Mouse (Mus musculus) gastrocnemius, adult 18-20 months (tissue): ENCODE results near the gene Gm20388. TPM values are rescaled to one million over a fixed set of nuclear protein-coding genes. Genes with fewer than 3 reads are reported as not detected.
"Not testable (repeated sequence)": the region's sequence is repeated elsewhere in the genome, so short reads cannot be mapped to it uniquely, and the experiment has no call there.

Experiments used
- DNase-seq: peaks from one replicate; pipeline ENCODE4 v3.0.0; 2021; ENCODE audit warnings: low spot score
- total RNA-seq, 2 experiments: library from RNA; stranded (reverse); gene quantifications; 2 replicates each; pipeline ENCODE4 v1.2.3; 2021

Gene Gm20388
- total RNA-seq, 2 experiments from 2014 or later, result 10.5 to 12.3 TPM

GRCm38 (mm10) chr8:123087289-123087688 is 3176.6 kb downstream of the Gm20388 start:
- no peak for DNase-seq

DNA sequence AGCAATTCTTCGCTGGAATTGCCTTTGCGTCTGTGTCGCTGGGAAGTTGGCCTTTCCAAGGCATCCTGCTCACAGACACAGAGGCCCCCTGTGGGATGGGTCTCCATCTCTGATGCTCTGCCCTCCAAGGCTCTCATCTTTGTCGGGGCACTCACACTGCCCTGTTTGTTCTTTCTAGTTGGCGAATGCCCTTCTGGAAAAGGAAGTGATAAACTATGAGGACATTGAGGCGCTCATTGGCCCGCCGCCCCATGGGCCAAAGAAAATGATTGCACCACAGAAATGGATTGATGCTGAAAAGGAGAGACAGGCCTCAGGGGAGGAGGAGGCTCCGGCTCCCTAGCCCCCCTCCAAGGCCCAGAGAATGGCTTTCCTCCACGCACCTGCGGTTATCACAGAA is 3186.6 kb downstream of the Gm20388 start:
- no peak for DNase-seq

- no peak for DNase-seq
These were observed 3187.3 kb downstream of the Gm20388 start for GRCm38 (mm10) chr8:123097786-123098584.

DNA sequence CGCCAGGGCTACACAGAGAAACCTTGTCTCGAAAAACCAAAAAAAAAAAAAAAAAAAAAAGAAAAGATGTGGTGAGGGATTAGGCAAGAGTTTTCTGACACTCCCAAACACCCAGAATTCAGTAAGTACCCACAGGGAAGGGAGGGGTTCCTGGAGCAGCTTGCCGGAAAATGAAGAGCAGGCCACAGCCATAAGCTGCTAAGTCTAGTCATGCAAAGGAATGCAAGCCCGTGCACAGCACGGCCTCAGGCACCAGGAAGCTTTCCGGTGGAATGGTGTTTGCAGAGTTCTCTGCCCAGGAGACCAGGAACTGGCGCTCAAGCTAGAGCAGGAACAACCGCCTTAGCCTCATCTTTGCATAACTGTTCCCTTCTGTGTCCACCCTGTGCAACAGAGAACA is 3189.6 kb downstream of the Gm20388 start:
- no peak for DNase-seq

- DNase-seq, result no peak
These were observed 3190.6 kb downstream of the Gm20388 start for GRCm38 (mm10) chr8:123101244-123101643.

GRCm38 (mm10) chr8:123101735-123102685 is 3191.4 kb downstream of the Gm20388 start, which contains the start of gene Rpl13:
TSS of gene Rpl13 (plus strand) at chr8:123102350.
- DNase-seq, result peak; percentile 98

- DNase-seq, result not testable (repeated sequence)
These were observed 3192.2 kb downstream of the Gm20388 start for GRCm38 (mm10) chr8:123102855-123103254.

DNA sequence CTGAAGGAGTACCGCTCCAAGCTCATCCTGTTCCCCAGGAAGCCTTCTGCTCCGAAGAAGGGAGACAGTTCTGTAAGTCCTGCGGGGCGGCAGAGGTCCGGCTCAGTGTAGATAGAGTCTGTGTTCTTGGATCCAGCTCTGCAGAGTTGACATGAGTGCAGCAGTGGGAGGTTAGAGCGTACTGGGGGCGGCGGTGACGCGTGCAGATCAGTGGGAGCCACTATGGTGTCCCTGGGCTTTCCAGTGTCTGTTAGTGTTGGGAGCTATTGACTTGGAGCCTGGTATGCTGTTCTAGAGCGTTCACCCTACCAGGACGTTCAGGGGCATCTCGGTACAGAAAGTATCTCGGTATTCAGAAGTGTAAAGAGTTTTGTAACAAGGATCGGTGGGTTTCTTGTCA is 3192.6 kb downstream of the Gm20388 start:
- no peak for DNase-seq

DNA sequence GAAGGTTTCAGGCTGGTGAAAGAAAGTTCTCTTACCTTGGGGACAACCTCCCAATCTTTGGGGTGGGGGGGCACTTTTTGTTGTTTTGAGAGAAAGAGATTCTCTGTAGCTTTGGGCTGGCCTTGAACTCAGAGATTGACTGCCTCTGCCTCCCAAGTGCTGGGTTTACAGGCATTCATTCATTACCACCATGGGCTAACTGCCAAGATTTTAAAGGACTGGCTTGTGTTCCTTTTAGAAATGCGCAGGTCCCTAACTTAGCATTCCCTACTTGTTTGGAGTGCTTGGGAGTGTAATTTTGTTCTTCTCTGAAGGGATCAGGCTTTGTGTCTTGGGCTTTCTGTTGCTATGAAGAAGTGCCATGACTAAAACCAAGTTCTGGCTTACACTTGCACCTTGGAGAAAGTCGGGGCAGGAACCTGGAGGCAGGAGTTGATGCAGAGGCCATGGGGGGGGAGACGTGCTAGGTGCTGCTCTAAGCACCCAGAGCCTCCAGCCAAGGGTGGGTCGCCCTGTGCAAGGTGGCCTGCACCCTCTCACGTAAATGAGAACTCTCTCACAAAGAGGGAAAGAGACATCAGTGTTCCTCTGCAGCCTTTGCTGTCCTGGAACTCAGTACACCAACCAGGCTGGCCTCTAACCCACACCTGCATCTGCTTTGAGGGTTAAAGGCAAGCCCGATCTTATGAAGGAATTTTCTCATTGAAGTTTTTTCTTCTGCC is 3193.6 kb downstream of the Gm20388 start:
- no peak for DNase-seq

- no peak for DNase-seq
These were observed 3195.1 kb downstream of the Gm20388 start for GRCm38 (mm10) chr8:123105553-123106326.

GRCm38 (mm10) chr8:123106531-123106930 is 3195.9 kb downstream of the Gm20388 start:
- DNase-seq, result no peak

- DNase-seq, result no peak
These were observed 3197.4 kb downstream of the Gm20388 start for GRCm38 (mm10) chr8:123108010-123108409.

DNA sequence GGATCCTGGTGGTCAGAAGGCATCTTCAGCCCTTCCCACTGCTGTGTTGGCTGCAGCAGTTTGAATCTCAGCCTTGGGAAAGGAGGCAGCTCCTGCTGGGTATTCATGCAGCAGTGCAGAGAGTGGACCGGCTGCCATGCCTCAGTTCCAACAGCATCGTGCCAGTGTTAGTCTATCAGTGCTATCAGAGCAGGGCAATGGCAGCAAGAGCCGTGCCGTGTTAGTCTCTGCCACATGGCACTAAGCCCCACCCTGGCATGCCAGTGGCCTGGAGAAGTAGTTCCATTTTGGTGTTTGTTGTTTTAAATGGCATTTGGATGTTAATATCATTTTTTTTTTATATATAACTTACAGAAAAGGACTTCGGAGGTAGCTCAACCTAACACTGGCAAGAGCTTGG is 3198.3 kb downstream of the Gm20388 start:
- DNase-seq, result no peak

DNA sequence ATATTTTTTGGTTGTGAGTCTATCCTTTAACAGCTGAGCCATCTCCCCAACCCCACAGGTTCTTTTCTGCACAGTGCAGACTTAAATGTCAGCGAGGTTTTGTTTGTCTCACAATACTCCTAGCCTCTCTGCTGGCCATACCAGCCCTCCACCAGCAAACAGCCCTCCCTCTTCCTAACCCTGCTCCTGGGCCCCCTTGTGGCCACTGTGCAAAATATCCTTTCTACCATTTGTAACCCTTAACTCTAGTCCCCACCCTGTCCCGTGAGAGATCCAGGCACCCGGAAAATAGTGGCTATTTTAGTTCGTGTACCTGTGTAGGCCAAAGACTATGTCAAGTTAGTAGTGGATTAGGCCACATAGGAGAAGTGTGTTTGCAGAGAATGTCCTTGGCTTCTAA is 3200.0 kb downstream of the Gm20388 start:
- DNase-seq, result peak; percentile 34

DNA sequence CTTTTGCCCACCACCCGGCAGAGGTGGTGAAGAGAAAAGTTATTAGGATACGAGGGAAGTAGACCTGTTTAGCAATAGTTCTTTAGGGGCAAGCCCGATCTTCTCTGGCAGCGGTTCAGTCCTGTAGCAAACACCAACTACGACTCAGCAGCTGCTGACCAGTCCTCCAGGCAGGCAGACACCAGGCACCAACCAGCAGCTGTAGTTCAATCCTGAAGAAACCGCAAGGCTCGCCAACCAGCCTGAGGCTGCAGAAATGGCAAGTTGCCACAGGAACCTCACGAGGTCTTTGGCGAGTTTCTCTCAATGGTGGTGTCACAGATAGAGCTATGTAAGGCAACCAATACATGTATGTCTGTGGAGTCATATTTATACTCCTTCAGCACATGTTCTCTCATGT is 3202.3 kb downstream of the Gm20388 start:
- no peak for DNase-seq

DNA sequence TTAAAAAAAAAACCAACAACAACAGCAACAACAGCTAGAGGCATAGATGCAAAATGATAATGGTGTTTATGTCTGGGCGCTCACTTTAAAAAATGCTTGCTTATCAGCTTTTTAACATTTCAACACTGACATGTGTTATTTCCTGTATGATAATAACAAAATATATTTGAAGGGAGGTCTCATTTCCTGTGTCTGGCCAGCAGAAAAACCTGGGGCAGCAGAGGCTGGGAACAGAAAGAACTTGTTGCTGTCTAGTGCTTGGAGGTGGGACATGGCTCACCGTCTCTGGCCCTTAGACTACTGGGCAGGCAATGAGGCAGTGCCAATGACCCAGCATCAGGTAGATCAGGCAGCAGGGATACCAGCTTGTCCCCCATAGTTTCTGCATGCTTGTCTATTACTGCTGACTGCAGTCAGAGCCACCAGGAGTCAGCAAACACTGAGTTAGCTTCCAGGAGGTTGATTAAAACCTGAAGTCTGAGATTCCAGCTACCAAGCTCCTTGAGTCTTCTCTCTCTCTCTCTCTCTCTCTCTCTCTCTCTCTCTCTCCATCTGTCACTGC is 3203.3 kb downstream of the Gm20388 start:
- no peak for DNase-seq

DNA sequence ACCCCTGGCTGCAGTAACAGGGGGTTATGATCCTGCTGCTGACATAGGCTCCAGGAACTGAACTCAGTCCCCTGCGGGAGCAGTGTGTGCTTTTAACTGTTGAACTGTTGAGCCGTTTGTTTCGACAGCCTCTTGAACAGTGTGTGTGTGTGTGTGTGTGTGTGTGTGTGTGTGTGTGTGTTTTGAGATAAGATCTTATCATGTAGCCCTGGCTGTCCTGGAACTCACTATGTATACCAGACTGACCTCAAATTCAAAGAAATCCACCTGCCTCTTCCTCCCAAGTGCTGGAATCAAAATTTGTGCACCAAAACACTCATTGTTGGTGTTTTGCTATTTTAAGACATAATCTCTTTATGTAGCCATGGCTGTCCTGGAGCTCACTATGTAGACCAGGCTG is 3204.0 kb downstream of the Gm20388 start:
- DNase-seq, result no peak

- DNase-seq, result no peak
These were observed 3206.6 kb downstream of the Gm20388 start, which contains the start of gene Cpne7 for GRCm38 (mm10) chr8:123117127-123117731. TSS of gene Cpne7 (plus strand) at chr8:123117374.

GRCm38 (mm10) chr8:123117744-123118143 is 3207.1 kb downstream of the Gm20388 start:
- no peak for DNase-seq

- no peak for DNase-seq
These were observed 3211.4 kb downstream of the Gm20388 start for GRCm38 (mm10) chr8:123122059-123122458.
